Mouse (Mus musculus) small intestine, adult 2 months (tissue): ENCODE measurements around the gene Atxn2l.

Experiments
- CTCF ChIP-seq: fragments of 200-500 bp; IDR thresholded peaks from 2 replicates; pipeline ENCODE4 v1.5.1; 2012; ENCODE audit warnings: low read depth, mild to moderate bottlenecking, control low read depth, inconsistent platforms, low read length, moderate library complexity, mixed read lengths; ENCODE audit not compliant: insufficient replicate concordance, insufficient read length; ENCODE audit errors: extremely low read depth
- POLR2A ChIP-seq: fragments of 200-500 bp; IDR thresholded peaks from 2 replicates; pipeline ENCODE4 v1.6.1; 2012; ENCODE audit warnings: low read depth, mild to moderate bottlenecking, control low read depth, inconsistent platforms, low read length, moderate library complexity

GRCm38 (mm10) chr7:126487052-126487483 lies 16.2 kb downstream of the Atxn2l start, which contains the start of gene Tufm:
- TF ChIP-seq CTCF (peak; percentile 25; the same call in 1 of the 2 replicates), POLR2A (no peak; the same call in 1 of the 2 replicates)
